Mouse (Mus musculus) midbrain, postnatal 0 days (tissue): ENCODE results near the gene Gm44973. TPM values are rescaled to one million over a fixed set of nuclear protein-coding genes. Genes with fewer than 3 reads are reported as not detected.

ENCODE experiments used
- ATAC-seq: fragments of 200-750 bp; cut with Nextera tagmentation; 2 replicates; pipeline ENCODE4 v1.8.0; 2017; ENCODE audit warnings: moderate number of reproducible peaks, mild to moderate bottlenecking, moderate TSS enrichment, moderate library complexity; ENCODE audit not compliant: low FRiP score
- DNase-seq: peaks from one replicate; pipeline ENCODE4 v3.0.0-alpha.2; 2015; ENCODE audit warnings: low spot score
- H3K27ac ChIP-seq: fragments of 300-500 bp; sonication (generic); 2 replicates; pipeline ENCODE4 v1.5.1; 2014; ENCODE audit warnings: low read depth, mild to moderate bottlenecking, low read length, mixed read lengths
- H3K27me3 ChIP-seq: fragments of 300-500 bp; sonication (generic); 2 replicates; pipeline ENCODE4 v1.6.1; 2014; ENCODE audit warnings: low read length, control low read depth, mixed read lengths; ENCODE audit not compliant: insufficient read depth
- H3K36me3 ChIP-seq: fragments of 300-500 bp; sonication (generic); 2 replicates; pipeline ENCODE4 v1.6.1; 2014; ENCODE audit warnings: low read length, control low read depth, mixed read lengths; ENCODE audit not compliant: insufficient read depth
- H3K4me1 ChIP-seq: fragments of 300-500 bp; sonication (generic); 2 replicates; pipeline ENCODE4 v1.6.1; 2014; ENCODE audit warnings: mild to moderate bottlenecking, control low read depth, antibody characterized with exemption, low read length, mixed read lengths; ENCODE audit not compliant: insufficient read depth
- H3K4me2 ChIP-seq: fragments of 300-500 bp; sonication (generic); 2 replicates; pipeline ENCODE4 v1.6.1; 2014; ENCODE audit warnings: low read depth, mild to moderate bottlenecking, low read length, mixed read lengths; ENCODE audit not compliant: poor library complexity, severe bottlenecking
- H3K4me3 ChIP-seq: fragments of 300-500 bp; sonication (generic); 2 replicates; pipeline ENCODE4 v1.5.1; 2014; ENCODE audit warnings: low read depth, mild to moderate bottlenecking, low read length, moderate library complexity
- H3K9ac ChIP-seq: fragments of 300-500 bp; sonication (generic); replicated peaks from 2 replicates; pipeline ENCODE4 v1.6.1; 2014; ENCODE audit warnings: mild to moderate bottlenecking, low read length, moderate library complexity, mixed read lengths; ENCODE audit not compliant: poor library complexity, severe bottlenecking
- H3K9me3 ChIP-seq: fragments of 300-500 bp; sonication (generic); 2 replicates; pipeline ENCODE4 v1.6.1; 2016; ENCODE audit warnings: low read length, control low read depth
- CTCF ChIP-seq: IDR thresholded peaks from 2 replicates; pipeline ENCODE4 v1.5.1; 2016; ENCODE audit warnings: antibody characterized with exemption, mild to moderate bottlenecking
- WGBS: fragments of 180-500 bp; shearing (Covaris S2); extraction: QIAGEN DNeasy Blood & Tissue Kit; methylation state at CpG from one replicate; pipeline ENCODE4 v1.1.7; 2014; 5-methylcytosine and 5-hydroxymethylcytosine counted together
- polyA plus RNA-seq: library from polyadenylated mRNA; unstranded; fragments of >200 nt; fragmentation: Nextera tagmentation; extraction: Ambion mirVana; gene quantifications from 2 replicates; pipeline ENCODE4 v1.2.1, GENCODE M21; 2015
- total RNA-seq: library from RNA; depleted of rRNA; stranded (reverse); fragments of >200 nt; gene quantifications from 2 replicates; pipeline ENCODE4 v1.2.3, GENCODE M21; 2014; rRNA removed

The Gm44973 gene
- total and polyA plus RNA-seq, 2 experiments from 2014 or later = 1.2 TPM; not detected in 1

DNA sequence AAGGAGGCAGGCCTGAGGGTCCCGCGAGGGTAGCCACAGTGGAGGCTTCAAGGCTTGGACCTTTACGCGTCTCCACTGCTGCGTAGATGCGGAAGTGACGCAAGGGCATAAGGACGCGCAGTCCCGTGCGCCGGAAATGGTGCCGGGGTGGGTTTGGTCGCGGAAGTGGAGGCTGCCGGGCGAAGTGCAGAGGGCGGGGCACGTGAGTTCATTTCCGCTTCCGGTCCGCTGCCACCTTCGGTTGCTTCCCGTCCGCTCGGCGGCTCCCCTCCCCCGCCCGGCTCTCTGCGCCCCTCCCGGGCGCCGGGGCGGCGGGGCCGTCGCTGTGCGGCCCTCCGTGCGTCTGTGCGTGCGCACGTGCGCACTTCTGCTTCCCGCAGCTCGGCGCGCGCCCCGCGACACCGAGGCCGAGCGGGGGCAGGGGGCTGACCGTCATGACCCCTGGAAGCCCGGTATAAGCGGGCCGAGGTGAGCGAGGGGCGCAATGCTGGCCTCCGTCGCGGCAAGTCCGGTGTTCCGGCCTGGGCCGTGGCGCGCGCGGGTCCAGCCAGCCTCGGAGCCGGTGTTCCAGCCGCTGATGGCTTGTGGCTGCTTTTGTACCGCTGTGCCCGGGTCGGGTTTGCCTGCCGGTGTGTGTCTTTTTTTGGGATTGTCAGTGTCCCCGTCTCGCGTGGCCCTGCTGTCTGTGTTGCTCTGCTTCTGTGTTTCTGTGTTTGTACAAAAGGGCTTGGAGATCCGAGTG lies 64.9 kb downstream of the Gm44973 start, which contains the start of gene Epn1:
Epn1 (plus strand) TSS at position 226 of the 742 bp plus-strand sequence.
- peak within 1 kb of the TSS; percentile 91 for H3K4me2 ChIP-seq
- no peaks in the 10 kb centered on the region for H3K9me3 ChIP-seq
- H3K27ac ChIP-seq = peak within 1 kb of the TSS; percentile 91
- ATAC-seq = peak; percentile 98
- H3K4me3 ChIP-seq = peak within 1 kb of the TSS; percentile 99
- H3K36me3 ChIP-seq = peaks cover 36% of the 10 kb centered on the region
- peak; percentile 98 for DNase-seq
- WGBS = under 1% methylated on average over 77 of the region's 81 CpGs
- no peak for TF ChIP-seq CTCF
- H3K9ac ChIP-seq = peak within 1 kb of the TSS; percentile 97
- 0 out of 2 replicates have a peak, but pooled peaks cover 7% of the 10 kb centered on the region for H3K4me1 ChIP-seq
- H3K27me3 ChIP-seq = no peaks in the 10 kb centered on the region

DNA sequence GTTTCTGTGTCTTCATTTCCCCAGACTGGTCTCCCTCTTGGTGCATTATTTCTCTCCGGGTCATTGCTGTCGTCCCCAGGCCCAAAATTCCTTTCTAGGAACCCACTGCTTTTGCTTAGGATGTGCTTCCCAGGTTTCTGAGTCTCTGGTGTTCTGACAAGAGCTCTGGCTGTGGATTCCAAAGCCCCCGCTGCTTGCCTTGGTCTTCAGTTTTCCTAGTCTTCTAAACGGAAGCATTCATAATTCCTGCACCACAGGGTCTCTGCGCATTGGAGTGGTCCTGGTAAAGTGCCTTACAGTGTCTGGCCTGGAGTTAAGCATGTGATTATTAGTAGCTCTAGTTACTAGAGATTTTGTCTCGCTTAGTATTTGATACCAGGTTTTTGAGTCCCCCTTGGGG lies 65.5 kb downstream of the Gm44973 start:
- Histone ChIP-seq H3K9me3 (no peaks in the 10 kb centered on the region), H3K4me1 (0 out of 2 replicates have a peak, but pooled peaks cover 7% of the 10 kb centered on the region), H3K27me3 (no peaks in the 10 kb centered on the region), H3K36me3 (peaks cover 38% of the 10 kb centered on the region), H3K27ac (peak overlapping the region; percentile 91), H3K4me3 (peak overlapping the region; percentile 99), H3K9ac (peak overlapping the region; percentile 97), H3K4me2 (peak overlapping the region; percentile 91)
- 14% methylated on average over 6 of the region's 6 CpGs for WGBS
- TF ChIP-seq CTCF = no peak
- ATAC-seq = no peak
- no peak for DNase-seq

DNA sequence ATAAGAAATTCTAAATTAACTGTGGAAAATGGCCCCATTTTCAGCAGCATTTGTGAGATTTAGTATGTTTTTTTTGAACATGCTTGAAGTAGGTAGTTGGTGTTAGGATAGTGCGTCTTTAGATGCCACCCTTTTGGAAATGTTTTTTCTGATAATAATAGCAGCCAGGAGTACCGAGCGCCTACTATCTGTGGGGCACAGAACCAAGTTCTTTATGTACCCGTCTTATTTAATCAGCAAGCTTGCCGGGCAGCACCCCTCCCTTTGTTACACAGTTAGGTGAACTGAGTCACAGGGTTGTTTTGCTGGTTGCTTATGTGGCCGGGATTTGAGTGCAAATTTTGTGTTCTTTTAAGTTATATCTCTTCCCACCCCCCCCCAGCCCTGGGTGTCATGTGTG lies 65.9 kb downstream of the Gm44973 start:
- no peaks in the 10 kb centered on the region for H3K9me3 ChIP-seq
- peak overlapping the region; percentile 91 for H3K4me2 ChIP-seq
- no peak for DNase-seq
- peak overlapping the region; percentile 99 for H3K4me3 ChIP-seq
- TF ChIP-seq CTCF = no peak
- peaks cover 36% of the 10 kb centered on the region for H3K36me3 ChIP-seq
- 67% methylated on average over 6 of the region's 6 CpGs for WGBS
- H3K9ac ChIP-seq = peak overlapping the region; percentile 97
- H3K27me3 ChIP-seq = no peaks in the 10 kb centered on the region
- no peak for ATAC-seq
- H3K4me1 ChIP-seq = 0 out of 2 replicates have a peak, but pooled peaks cover 7% of the 10 kb centered on the region
- no peak overlapping the region for H3K27ac ChIP-seq

DNA sequence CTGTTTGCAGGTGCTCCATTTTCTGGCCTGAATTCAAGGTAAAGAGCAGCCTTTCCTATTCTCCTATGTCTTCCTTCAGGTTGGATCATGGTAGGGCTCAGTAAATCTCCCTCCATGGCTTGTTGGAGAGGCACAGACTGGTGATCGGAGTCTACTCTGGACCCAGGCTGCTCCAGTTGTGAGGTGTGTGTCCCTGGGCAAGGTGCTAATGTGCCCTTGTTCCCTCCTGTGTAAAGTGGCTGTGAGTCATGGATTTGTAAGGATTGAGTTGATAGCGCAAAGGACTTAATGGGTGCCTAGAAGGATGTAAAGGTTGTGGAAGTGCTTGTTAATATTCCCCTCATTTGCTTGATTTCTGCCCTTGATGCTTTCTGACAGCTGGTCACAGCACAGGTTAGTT lies 66.6 kb downstream of the Gm44973 start:
- DNase-seq (no peak), ATAC-seq (no peak)
- no peak overlapping the region for H3K4me3 ChIP-seq
- WGBS = 96% methylated on average over 2 of the region's 2 CpGs
- peak overlapping the region; percentile 91 for H3K4me2 ChIP-seq
- peaks cover 33% of the 10 kb centered on the region for H3K36me3 ChIP-seq
- no peaks in the 10 kb centered on the region for H3K27me3 ChIP-seq
- no peak overlapping the region for H3K9ac ChIP-seq
- no peak overlapping the region for H3K27ac ChIP-seq
- H3K9me3 ChIP-seq = no peaks in the 10 kb centered on the region
- H3K4me1 ChIP-seq = 0 out of 2 replicates have a peak, but pooled peaks cover 7% of the 10 kb centered on the region
- no peak for TF ChIP-seq CTCF

Other genes with a start within 250 kb of the Gm44973 start
- not detected in 2 replicates for gene Fam71e2, start 244.2 kb upstream of the Gm44973 start, total RNA-seq
- gene Fam71e2, start 244.2 kb upstream of the Gm44973 start, polyA plus RNA-seq = not detected in 2 replicates
- 1.4 and 2.0 TPM in 2 replicates for gene Il11, start 232.6 kb upstream of the Gm44973 start, total RNA-seq
- 1.7 and 2.5 TPM in 2 replicates for gene Il11, start 232.6 kb upstream of the Gm44973 start, polyA plus RNA-seq
- gene Tmem190, start 232.6 kb upstream of the Gm44973 start, total RNA-seq = not detected in 2 replicates
- 0.39 and 0.48 TPM in 2 replicates for gene Tmem190, start 232.6 kb upstream of the Gm44973 start, polyA plus RNA-seq
- 14.6 and 16.6 TPM in 2 replicates for gene Tmem238, start 225.8 kb upstream of the Gm44973 start, total RNA-seq
- gene Tmem238, start 225.8 kb upstream of the Gm44973 start, polyA plus RNA-seq = 16.0 and 18.2 TPM in 2 replicates
- gene Rpl28, start 222.6 kb upstream of the Gm44973 start, total RNA-seq = 131 and 177 TPM in 2 replicates
- 289 TPM in 2 replicates for gene Rpl28, start 222.6 kb upstream of the Gm44973 start, polyA plus RNA-seq
- 264 and 276 TPM in 2 replicates for gene Ube2s, start 202.9 kb upstream of the Gm44973 start, total RNA-seq
- gene Ube2s, start 202.9 kb upstream of the Gm44973 start, polyA plus RNA-seq = 207 and 210 TPM in 2 replicates
- 51.4 and 68.5 TPM in 2 replicates for gene Shisa7, start 170.8 kb upstream of the Gm44973 start, total RNA-seq
- gene Shisa7, start 170.8 kb upstream of the Gm44973 start, polyA plus RNA-seq = 9.3 and 10.1 TPM in 2 replicates
- 1.0 and 2.0 TPM in 2 replicates for gene Isoc2b, start 145.2 kb upstream of the Gm44973 start, total RNA-seq
- 3.7 and 5.8 TPM in 2 replicates for gene Isoc2b, start 145.2 kb upstream of the Gm44973 start, polyA plus RNA-seq
- 5.8 and 7.7 TPM in 2 replicates for gene Isoc2a, start 138.3 kb upstream of the Gm44973 start, total RNA-seq
- 0.38 and 0.52 TPM in 2 replicates for gene Isoc2a, start 138.3 kb upstream of the Gm44973 start, polyA plus RNA-seq
- gene Gm36210, start 109.0 kb upstream of the Gm44973 start, total RNA-seq = 0.57 TPM in 1 of 2 replicates, not detected in the other
- gene Gm36210, start 109.0 kb upstream of the Gm44973 start, polyA plus RNA-seq = 0.32 and 0.43 TPM in 2 replicates
- gene Zfp628, start 100.3 kb upstream of the Gm44973 start, total RNA-seq = 10.6 and 12.3 TPM in 2 replicates
- 5.1 and 5.6 TPM in 2 replicates for gene Zfp628, start 100.3 kb upstream of the Gm44973 start, polyA plus RNA-seq
- 44.8 and 49.7 TPM in 2 replicates for gene Nat14, start 93.5 kb upstream of the Gm44973 start, total RNA-seq
- gene Nat14, start 93.5 kb upstream of the Gm44973 start, polyA plus RNA-seq = 33.2 and 35.9 TPM in 2 replicates
- gene Ssc5d, start 89.7 kb upstream of the Gm44973 start, total RNA-seq = 1.9 and 3.4 TPM in 2 replicates
- gene Ssc5d, start 89.7 kb upstream of the Gm44973 start, polyA plus RNA-seq = 1.2 and 1.6 TPM in 2 replicates
- gene Sbk2, start 51.1 kb upstream of the Gm44973 start, total RNA-seq = 0.49 TPM in 1 of 2 replicates, not detected in the other
- 0.20 TPM in 1 of 2 replicates, not detected in the other for gene Sbk2, start 51.1 kb upstream of the Gm44973 start, polyA plus RNA-seq
- 0.49 and 1.8 TPM in 2 replicates for gene Sbk3, start 44.3 kb upstream of the Gm44973 start, total RNA-seq
- 0.45 and 0.46 TPM in 2 replicates for gene Sbk3, start 44.3 kb upstream of the Gm44973 start, polyA plus RNA-seq
- gene Zfp579, start 19.3 kb upstream of the Gm44973 start, total RNA-seq = 53.2 and 54.3 TPM in 2 replicates
- gene Zfp579, start 19.3 kb upstream of the Gm44973 start, polyA plus RNA-seq = 43.1 and 43.3 TPM in 2 replicates
- 3.9 and 7.3 TPM in 2 replicates for gene Zfp524, start 1.1 kb upstream of the Gm44973 start, total RNA-seq
- gene Zfp524, start 1.1 kb upstream of the Gm44973 start, polyA plus RNA-seq = 2.9 and 3.5 TPM in 2 replicates
- gene Fiz1, start 799 bp upstream of the Gm44973 start, total RNA-seq = 35.5 and 36.1 TPM in 2 replicates
- gene Fiz1, start 799 bp upstream of the Gm44973 start, polyA plus RNA-seq = 22.8 and 25.7 TPM in 2 replicates
- gene Zfp865, start 4.9 kb downstream of the Gm44973 start, total RNA-seq = 35.0 and 48.4 TPM in 2 replicates
- 5.5 and 6.8 TPM in 2 replicates for gene Zfp865, start 4.9 kb downstream of the Gm44973 start, polyA plus RNA-seq
- gene Ccdc106, start 5.1 kb downstream of the Gm44973 start, total RNA-seq = 65.6 and 68.8 TPM in 2 replicates
- gene Ccdc106, start 5.1 kb downstream of the Gm44973 start, polyA plus RNA-seq = 75.4 and 77.3 TPM in 2 replicates
- gene 4632433K11Rik, start 18.6 kb downstream of the Gm44973 start, total RNA-seq = not detected in 2 replicates
- not detected in 2 replicates for gene 4632433K11Rik, start 18.6 kb downstream of the Gm44973 start, polyA plus RNA-seq
- gene Zfp784, start 22.9 kb downstream of the Gm44973 start, total RNA-seq = 5.0 and 8.0 TPM in 2 replicates
- 4.3 and 5.4 TPM in 2 replicates for gene Zfp784, start 22.9 kb downstream of the Gm44973 start, polyA plus RNA-seq
- 55.6 and 77.7 TPM in 2 replicates for gene Zfp580, start 36.0 kb downstream of the Gm44973 start, total RNA-seq
- 154 and 157 TPM in 2 replicates for gene Zfp580, start 36.0 kb downstream of the Gm44973 start, polyA plus RNA-seq
- gene U2af2, start 46.6 kb downstream of the Gm44973 start, total RNA-seq = 157 and 161 TPM in 2 replicates
- gene U2af2, start 46.6 kb downstream of the Gm44973 start, polyA plus RNA-seq = 74.7 and 78.2 TPM in 2 replicates
- 399 and 484 TPM in 2 replicates for gene Epn1, start 64.7 kb downstream of the Gm44973 start, total RNA-seq
- gene Epn1, start 64.7 kb downstream of the Gm44973 start, polyA plus RNA-seq = 130 and 134 TPM in 2 replicates
- gene Rfpl4, start 101.5 kb downstream of the Gm44973 start, total RNA-seq = not detected in 2 replicates
- gene Rfpl4, start 101.5 kb downstream of the Gm44973 start, polyA plus RNA-seq = not detected in 2 replicates
- 1.3 TPM in 1 of 2 replicates, not detected in the other for gene Rasl2-9, start 110.5 kb downstream of the Gm44973 start, total RNA-seq
- 0.57 and 0.72 TPM in 2 replicates for gene Rasl2-9, start 110.5 kb downstream of the Gm44973 start, polyA plus RNA-seq
- not detected in 2 replicates for gene Vmn1r55, start 134.2 kb downstream of the Gm44973 start, total RNA-seq
- gene Vmn1r55, start 134.2 kb downstream of the Gm44973 start, polyA plus RNA-seq = not detected in 2 replicates
- gene Vmn1r56, start 181.3 kb downstream of the Gm44973 start, total RNA-seq = not detected in 2 replicates
- not detected in 2 replicates for gene Vmn1r56, start 181.3 kb downstream of the Gm44973 start, polyA plus RNA-seq
- gene Vmn1r57, start 203.0 kb downstream of the Gm44973 start, total RNA-seq = not detected in 2 replicates
- not detected in 2 replicates for gene Vmn1r57, start 203.0 kb downstream of the Gm44973 start, polyA plus RNA-seq